Mouse (Mus musculus) MEL (cell line): ENCODE measurements around the gene Tbc1d2. TPM values are rescaled to one million over a fixed set of nuclear protein-coding genes. Genes with fewer than 3 reads are reported as not detected.

Experiments used
- DNase-seq: peaks from one replicate; pipeline ENCODE4 v3.0.0; 2011; ENCODE audit warnings: low read depth, low spot score
- H3K27ac ChIP-seq: 2 replicates; pipeline ENCODE4 v1.5.1; 2012; ENCODE audit warnings: low read depth, mild to moderate bottlenecking, control low read depth, low read length, moderate library complexity; ENCODE audit not compliant: control insufficient read depth
- H3K27me3 ChIP-seq, 2 experiments: fragments of 150-350 bp in 1 of 2; sonication (generic) in 1 of 2; 2 replicates each; pipeline ENCODE4 v1.6.1; 2012; ENCODE audit warnings: low read length in 2 of 2, mild to moderate bottlenecking in 2 of 2, improper control_type of control experiment in 1 of 2, moderate library complexity in 1 of 2; ENCODE audit not compliant: insufficient read depth in 2 of 2, control insufficient read depth in 1 of 2
- H3K36me3 ChIP-seq, 2 experiments: 2 replicates each; pipeline ENCODE4 v1.6.1; 2012 to 2014; ENCODE audit warnings: low read length in 2 of 2, improper control_type of control experiment in 1 of 2, inconsistent platforms in 1 of 2, mild to moderate bottlenecking in 1 of 2; ENCODE audit not compliant: insufficient read depth in 2 of 2, control insufficient read depth in 1 of 2
- H3K4me1 ChIP-seq, 2 experiments: fragments of 150-350 bp in 1 of 2; sonication (generic) in 1 of 2; 2 replicates each; pipeline ENCODE4 v1.6.1; 2012; ENCODE audit warnings: low read length in 2 of 2, improper control_type of control experiment in 1 of 2, mild to moderate bottlenecking in 1 of 2; ENCODE audit not compliant: insufficient read depth in 2 of 2, control insufficient read depth in 1 of 2
- H3K4me3 ChIP-seq, 2 experiments: fragments of 150-350 bp in 1 of 2; sonication (generic) in 1 of 2; 2 replicates each; pipeline ENCODE4 v1.5.1; 2012; ENCODE audit warnings: low read depth in 2 of 2, low read length in 2 of 2, mild to moderate bottlenecking in 2 of 2, moderate library complexity in 2 of 2, control low read depth in 1 of 2, improper control_type of control experiment in 1 of 2; ENCODE audit not compliant: control insufficient read depth in 1 of 2, insufficient read depth in 1 of 2
- H3K79me2 ChIP-seq: 2 replicates; pipeline ENCODE4 v1.6.1; 2012; ENCODE audit warnings: mild to moderate bottlenecking, low read length, moderate library complexity; ENCODE audit not compliant: control insufficient read depth, poor library complexity, insufficient read depth
- H3K9ac ChIP-seq: 2 replicates; pipeline ENCODE4 v1.6.1; 2012; ENCODE audit warnings: low read depth, mild to moderate bottlenecking, control low read depth, low read length, moderate library complexity; ENCODE audit not compliant: control insufficient read depth, poor library complexity, severe bottlenecking
- H3K9me3 ChIP-seq: fragments of 150-350 bp; sonication (generic); replicated peaks from 2 replicates; pipeline ENCODE4 v1.6.1; 2012; ENCODE audit warnings: mild to moderate bottlenecking, low read length, improper control_type of control experiment, moderate library complexity; ENCODE audit not compliant: insufficient read depth
- BHLHE40 ChIP-seq: IDR thresholded peaks from 2 replicates; pipeline ENCODE4 v1.6.1; 2012; ENCODE audit warnings: low read depth, mild to moderate bottlenecking, inconsistent platforms, low read length, improper control_type of control experiment, borderline replicate concordance
- CHD1 ChIP-seq: IDR thresholded peaks from 2 replicates; pipeline ENCODE4 v1.6.1; 2012; ENCODE audit warnings: low read depth, mild to moderate bottlenecking, inconsistent platforms, low read length, improper control_type of control experiment
- CHD2 ChIP-seq: IDR thresholded peaks from 2 replicates; pipeline ENCODE4 v1.6.1; 2011; ENCODE audit warnings: low read length, improper control_type of control experiment
- CTCF ChIP-seq, 3 experiments: IDR thresholded peaks in 2 of 3; conservative IDR thresholded peaks in 1 of 3; 2 replicates each; pipeline ENCODE4 v1.5.1; 2011 to 2012; ENCODE audit warnings: low read length in 3 of 3, low read depth in 2 of 3, mild to moderate bottlenecking in 2 of 3, improper control_type of control experiment in 1 of 3, inconsistent platforms in 1 of 3, mixed read lengths in 1 of 3, moderate library complexity in 1 of 3; ENCODE audit not compliant: control insufficient read depth in 1 of 3, insufficient read depth in 1 of 3, poor library complexity in 1 of 3, severe bottlenecking in 1 of 3
- E2F4 ChIP-seq: IDR thresholded peaks from 2 replicates; pipeline ENCODE4 v1.6.1; 2011; ENCODE audit warnings: low read depth, low read length, improper control_type of control experiment, borderline replicate concordance
- ELF1 ChIP-seq: IDR thresholded peaks from 2 replicates; pipeline ENCODE4 v1.6.1; 2014; ENCODE audit warnings: low read depth, mild to moderate bottlenecking, inconsistent platforms, low read length, improper control_type of control experiment, moderate library complexity
- EP300 ChIP-seq, 2 experiments: IDR thresholded peaks; 2 replicates each; pipeline ENCODE4 v1.6.1; 2011; ENCODE audit warnings: improper control_type of control experiment in 2 of 2, low read length in 2 of 2, low read depth in 1 of 2, mild to moderate bottlenecking in 1 of 2
- ETS1 ChIP-seq: IDR thresholded peaks from 2 replicates; pipeline ENCODE4 v1.6.1; 2012; ENCODE audit warnings: low read depth, mild to moderate bottlenecking, inconsistent platforms, low read length, improper control_type of control experiment, moderate library complexity
- GABPA ChIP-seq: IDR thresholded peaks from 2 replicates; pipeline ENCODE4 v1.6.1; 2012; ENCODE audit warnings: low read depth, mild to moderate bottlenecking, inconsistent platforms, low read length, improper control_type of control experiment, moderate library complexity
- GATA1 ChIP-seq: IDR thresholded peaks from 2 replicates; pipeline ENCODE4 v1.6.1; 2011; ENCODE audit warnings: low read depth, low read length, improper control_type of control experiment
- HCFC1 ChIP-seq: IDR thresholded peaks from 2 replicates; pipeline ENCODE4 v1.6.1; 2012; ENCODE audit warnings: low read depth, mild to moderate bottlenecking, inconsistent platforms, low read length, improper control_type of control experiment, moderate library complexity
- MAX ChIP-seq: IDR thresholded peaks from 2 replicates; pipeline ENCODE4 v1.6.1; 2011; ENCODE audit warnings: low read length, improper control_type of control experiment
- MEF2A ChIP-seq: IDR thresholded peaks from 2 replicates; pipeline ENCODE4 v1.6.1; 2014; ENCODE audit warnings: low read depth, mild to moderate bottlenecking, inconsistent platforms, low read length, improper control_type of control experiment; ENCODE audit not compliant: poor library complexity, insufficient replicate concordance, severe bottlenecking; ENCODE audit errors: extremely low read depth
- MXI1 ChIP-seq: IDR thresholded peaks from 2 replicates; pipeline ENCODE4 v1.6.1; 2011; ENCODE audit warnings: mild to moderate bottlenecking, low read depth, low read length, improper control_type of control experiment
- NELFE ChIP-seq: IDR thresholded peaks from 2 replicates; pipeline ENCODE4 v1.6.1; 2011; ENCODE audit warnings: low read depth, low read length, improper control_type of control experiment
- NRF1 ChIP-seq: IDR thresholded peaks from 2 replicates; pipeline ENCODE4 v1.6.1; 2014; ENCODE audit warnings: low read depth, mild to moderate bottlenecking, inconsistent platforms, low read length, improper control_type of control experiment, moderate library complexity; ENCODE audit not compliant: poor library complexity, insufficient read depth, severe bottlenecking
- POLR2A ChIP-seq, 2 experiments: IDR thresholded peaks; 2 replicates each; pipeline ENCODE4 v1.6.1; 2011 to 2012; ENCODE audit warnings: low read length in 2 of 2, mild to moderate bottlenecking in 2 of 2, control low read depth in 1 of 2, improper control_type of control experiment in 1 of 2, low read depth in 1 of 2, moderate library complexity in 1 of 2; ENCODE audit not compliant: control insufficient read depth in 1 of 2, insufficient read depth in 1 of 2, poor library complexity in 1 of 2
- POLR2AphosphoS2 ChIP-seq: IDR thresholded peaks from 2 replicates; pipeline ENCODE4 v1.6.1; 2011; ENCODE audit warnings: low read length, improper control_type of control experiment
- RAD21 ChIP-seq: IDR thresholded peaks from 2 replicates; pipeline ENCODE4 v1.6.1; 2011; ENCODE audit warnings: mild to moderate bottlenecking, low read depth, low read length, improper control_type of control experiment
- SMC3 ChIP-seq: IDR thresholded peaks from 2 replicates; pipeline ENCODE4 v1.6.1; 2011; ENCODE audit warnings: low read depth, low read length, improper control_type of control experiment
- TBP ChIP-seq: IDR thresholded peaks from 2 replicates; pipeline ENCODE4 v1.8.0; 2011; ENCODE audit warnings: low read depth, low read length, improper control_type of control experiment
- TCF12 ChIP-seq: IDR thresholded peaks from 2 replicates; pipeline ENCODE4 v1.6.1; 2014; ENCODE audit warnings: low read depth, mild to moderate bottlenecking, inconsistent platforms, low read length, improper control_type of control experiment, moderate library complexity
- USF1 ChIP-seq: IDR thresholded peaks from 2 replicates; pipeline ENCODE4 v1.6.1; 2014; ENCODE audit warnings: low read depth, mild to moderate bottlenecking, inconsistent platforms, low read length, improper control_type of control experiment, moderate library complexity
- ZKSCAN1 ChIP-seq: IDR thresholded peaks from 2 replicates; pipeline ENCODE4 v1.6.1; 2012; ENCODE audit warnings: low read depth, mild to moderate bottlenecking, inconsistent platforms, low read length, improper control_type of control experiment, moderate library complexity
- ZNF384 ChIP-seq: IDR thresholded peaks from 2 replicates; pipeline ENCODE4 v1.6.1; 2012; ENCODE audit warnings: low read depth, mild to moderate bottlenecking, inconsistent platforms, low read length, improper control_type of control experiment
- polyA plus RNA-seq, 2 experiments: library from polyadenylated mRNA; stranded (reverse) in 1 of 2; unstranded in 1 of 2; fragments of >175 nt in 1 of 2; fragments of >200 nt in 1 of 2; gene quantifications; 2 replicates each; pipeline versions ENCODE4 v1.2.1 to v1.2.4; 2012; ENCODE audit warnings: low replicate concordance in 2 of 2, low read depth in 1 of 2; ENCODE audit not compliant: insufficient read length in 2 of 2, insufficient read depth in 1 of 2, missing spikeins in 1 of 2
- total RNA-seq: library from RNA; depleted of rRNA; stranded (reverse); fragments of 300-350 nt; gene quantifications from 2 replicates; pipeline ENCODE4 v1.2.3, GENCODE M21; 2012

The Tbc1d2 gene
- total and polyA plus RNA-seq, 3 experiments = 0.19 to 0.36 TPM; not detected in 1

- peak; percentile 22; the same call in 1 of the 2 replicates for TF ChIP-seq HCFC1
- peak; percentile 78 to 93 (median 89) for TF ChIP-seq CTCF (IDR thresholded peaks at IDR 0.05 in 2 of 3, conservative IDR thresholded peaks at IDR 0.05 in 1 of 3; ENCODE audit: control insufficient read depth in 1 of 3, insufficient read depth in 1 of 3, low read depth in 2 of 3, low read length in 3 of 3, poor library complexity in 1 of 3, severe bottlenecking in 1 of 3)
- no peak for TF ChIP-seq MXI1
- TF ChIP-seq MAX = 0 out of 2 replicates have a peak, but pooled peaks have one; percentile 30
- TF ChIP-seq SMC3 = peak; percentile 53
- no peak for TF ChIP-seq CHD1
- TF ChIP-seq USF1 = no peak
- TF ChIP-seq EP300 (IDR thresholded peaks at IDR 0.05; ENCODE audit: low read depth in 1 of 2, low read length in 2 of 2) = no peak
- TF ChIP-seq ZNF384 = no peak
- peak; percentile 41; the same call in 1 of the 2 replicates for TF ChIP-seq ELF1
- TF ChIP-seq GABPA = no peak
- peak; percentile 28 to 44; a peak in 1 of 4 replicates for TF ChIP-seq POLR2A (IDR thresholded peaks at IDR 0.05; ENCODE audit: control insufficient read depth in 1 of 2, insufficient read depth in 1 of 2, low read depth in 1 of 2, low read length in 2 of 2, poor library complexity in 1 of 2)
- TF ChIP-seq NRF1 = peak; percentile 70
Measured at GRCm38 (mm10) chr4:46601844-46602423, 48.1 kb downstream of the Tbc1d2 start, which contains the start of gene Coro2a (continued).

GRCm38 (mm10) chr4:46601258-46601843 lies 48.7 kb downstream of the Tbc1d2 start:
- no peaks in the 10 kb centered on the region; the same call in 1 of the 2 replicates for H3K79me2 ChIP-seq
- peaks cover 7 to 8% of the 10 kb centered on the region in 2 experiments; a peak in 3 of 4 replicates for H3K27me3 ChIP-seq
- H3K4me3 ChIP-seq = peak overlapping the region in 1 of 2 experiments; percentile 31; a peak in 2 of 4 replicates
- no peaks in the 10 kb centered on the region for H3K9me3 ChIP-seq
- DNase-seq = no peak
- peak overlapping the region; percentile 49 for H3K9ac ChIP-seq
- H3K36me3 ChIP-seq = no peaks in the 10 kb centered on the region
- no peak for TF ChIP-seq POLR2AphosphoS2
- H3K4me1 ChIP-seq = no peaks in the 10 kb centered on the region
- no peak overlapping the region for H3K27ac ChIP-seq

GRCm38 (mm10) chr4:46600473-46601257 lies 49.3 kb downstream of the Tbc1d2 start:
- Histone ChIP-seq H3K27me3 (peaks cover 7 to 8% of the 10 kb centered on the region in 2 experiments; a peak in 3 of 4 replicates), H3K79me2 (no peaks in the 10 kb centered on the region; the same call in 1 of the 2 replicates), H3K9ac (no peak overlapping the region), H3K36me3 (no peaks in the 10 kb centered on the region), H3K27ac (no peak overlapping the region), H3K4me1 (no peaks in the 10 kb centered on the region), H3K9me3 (no peaks in the 10 kb centered on the region), H3K4me3 (no peak overlapping the region)
- no peak for DNase-seq
- TF ChIP-seq POLR2A (IDR thresholded peaks at IDR 0.05; ENCODE audit: control insufficient read depth in 1 of 2, insufficient read depth in 1 of 2, low read depth in 1 of 2, low read length in 2 of 2, poor library complexity in 1 of 2) (no peak), ETS1 (no peak), ELF1 (no peak), ZNF384 (no peak), E2F4 (no peak), BHLHE40 (no peak), GATA1 (no peak), POLR2AphosphoS2 (no peak), MEF2A (no peak), MAX (no peak), CHD2 (no peak), ZKSCAN1 (no peak), RAD21 (no peak), SMC3 (no peak), NELFE (no peak), TBP (no peak), CTCF (IDR thresholded peaks at IDR 0.05 in 2 of 3, conservative IDR thresholded peaks at IDR 0.05 in 1 of 3; ENCODE audit: control insufficient read depth in 1 of 3, insufficient read depth in 1 of 3, low read depth in 2 of 3, low read length in 3 of 3, poor library complexity in 1 of 3, severe bottlenecking in 1 of 3) (no peak), HCFC1 (no peak), TCF12 (no peak)
